Mouse (Mus musculus) cerebellum, postnatal 10 days (tissue): ENCODE results near the gene Prl3d1.
"Not testable (repeated sequence)": the region's sequence is repeated elsewhere in the genome, so short reads cannot be mapped to it uniquely, and the experiment has no call there.

Source experiments
- DNase-seq, 2 experiments: peaks; one replicate each; pipeline ENCODE4 v3.0.0; 2021; ENCODE audit warnings: mixed read lengths in 2 of 2

Gene Prl3d1

GRCm38 (mm10) chr13:27093890-27094289 is at the start of gene Prl3d1:
Gene Prl3d1 (plus strand): TSS chr13:27094190.
- DNase-seq: not testable (repeated sequence)

- DNase-seq: no peak
Observed at GRCm38 (mm10) chr13:27057270-27057669, 36.7 kb upstream of the Prl3d1 start, which contains the start of gene Prl. Gene Prl (plus strand): TSS chr13:27057570.

DNA sequence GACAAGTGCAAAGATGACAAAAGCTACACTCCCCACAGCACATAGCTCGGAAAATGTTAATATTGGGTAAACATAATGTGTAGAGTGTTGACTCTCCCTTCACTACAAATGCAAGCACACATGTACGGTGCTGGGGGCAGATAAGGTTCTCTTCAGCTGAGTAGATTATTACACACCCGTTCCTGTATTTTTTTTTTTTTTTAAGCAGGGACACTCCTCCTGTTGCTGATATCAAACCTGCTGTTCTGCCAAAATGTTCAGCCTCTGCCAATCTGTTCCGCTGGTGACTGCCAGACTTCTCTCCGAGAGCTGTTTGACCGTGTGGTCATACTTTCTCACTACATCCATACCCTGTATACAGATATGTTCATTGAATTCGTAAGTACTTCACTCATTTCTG is 34.8 kb upstream of the Prl3d1 start:
- DNase-seq: peak; percentile 67 to 70

DNA sequence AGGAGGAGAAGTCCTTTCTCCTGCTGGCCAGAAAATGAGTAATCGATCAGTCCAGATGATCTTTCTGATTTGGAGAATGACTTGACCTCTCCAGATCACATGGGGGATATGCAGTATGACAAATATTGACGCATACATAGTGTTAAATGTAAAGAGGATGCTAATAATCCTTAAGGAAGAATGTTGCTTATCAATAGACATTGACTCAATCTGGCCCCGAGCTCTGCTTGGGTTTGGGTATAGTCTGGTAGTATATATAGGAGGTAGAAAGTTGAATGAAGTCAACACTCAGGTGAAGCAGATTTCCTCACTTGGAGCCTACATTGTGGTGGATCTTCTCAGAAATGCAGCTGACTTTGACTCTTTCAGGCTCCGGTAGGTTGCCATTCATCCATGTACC is 27.4 kb downstream of the Prl3d1 start, which contains the start of gene Prl3d2:
Gene Prl3d2, plus strand, starts transcription at position 301 of the 400 bp plus-strand sequence.
- not testable (repeated sequence) for DNase-seq

- no peak for DNase-seq
Observed at GRCm38 (mm10) chr13:27148264-27148663, 54.3 kb downstream of the Prl3d1 start.
